Mouse (Mus musculus): ENCODE data around the gene Pkp4. TPM values are rescaled to one million over a fixed set of nuclear protein-coding genes. Genes with fewer than 3 reads are reported as not detected.
"Not testable (repeated sequence)": the region's sequence is repeated elsewhere in the genome, so short reads cannot be mapped to it uniquely, and the experiment has no call there.

The Pkp4 gene
- polyA plus RNA-seq, 1 experiment from 2014 or later = 11.6 TPM

- DNase-seq (ENCODE audit: low spot score) = no peak
These were observed 178.3 kb downstream of the Pkp4 start for GRCm38 (mm10) chr2:59338926-59339325.

- peak; percentile 11 for DNase-seq (ENCODE audit: low spot score)
These were observed 179.3 kb downstream of the Pkp4 start for GRCm38 (mm10) chr2:59339776-59340539.

GRCm38 (mm10) chr2:59340878-59341277 is 180.2 kb downstream of the Pkp4 start:
- DNase-seq (ENCODE audit: low spot score) = no peak

GRCm38 (mm10) chr2:59342591-59343210 is 182.1 kb downstream of the Pkp4 start:
- no peak for DNase-seq (ENCODE audit: low spot score)

- DNase-seq (ENCODE audit: low spot score) = no peak
These were observed 183.2 kb downstream of the Pkp4 start for GRCm38 (mm10) chr2:59343834-59344233.

GRCm38 (mm10) chr2:59344699-59345098 is 184.0 kb downstream of the Pkp4 start:
- DNase-seq (ENCODE audit: low spot score) = no peak

- no peak for DNase-seq (ENCODE audit: low spot score)
These were observed 184.6 kb downstream of the Pkp4 start for GRCm38 (mm10) chr2:59345141-59345839.

- no peak for DNase-seq (ENCODE audit: low spot score)
These were observed 185.8 kb downstream of the Pkp4 start for GRCm38 (mm10) chr2:59346443-59346842.

GRCm38 (mm10) chr2:59348585-59348984 is 187.9 kb downstream of the Pkp4 start:
- no peak for DNase-seq (ENCODE audit: low spot score)

- no peak for DNase-seq (ENCODE audit: low spot score)
These were observed 189.4 kb downstream of the Pkp4 start for GRCm38 (mm10) chr2:59350094-59350493.

GRCm38 (mm10) chr2:59351303-59352099 is 190.9 kb downstream of the Pkp4 start:
- no peak for DNase-seq (ENCODE audit: low spot score)

GRCm38 (mm10) chr2:59353821-59354220 is 193.2 kb downstream of the Pkp4 start:
- peak; percentile 31 for DNase-seq (ENCODE audit: low spot score)

- no peak for DNase-seq (ENCODE audit: low spot score)
These were observed 195.1 kb downstream of the Pkp4 start for GRCm38 (mm10) chr2:59355531-59356289.

- DNase-seq (ENCODE audit: low spot score) = no peak
These were observed 199.2 kb downstream of the Pkp4 start for GRCm38 (mm10) chr2:59359760-59360342.

GRCm38 (mm10) chr2:59361350-59361780 is 200.7 kb downstream of the Pkp4 start:
- DNase-seq (ENCODE audit: low spot score) = no peak

GRCm38 (mm10) chr2:59364156-59364842 is 203.6 kb downstream of the Pkp4 start:
- no peak for DNase-seq (ENCODE audit: low spot score)

- DNase-seq (ENCODE audit: low spot score) = no peak
These were observed 206.5 kb downstream of the Pkp4 start for GRCm38 (mm10) chr2:59367191-59367590.

- DNase-seq (ENCODE audit: low spot score) = no peak
These were observed 212.5 kb downstream of the Pkp4 start for GRCm38 (mm10) chr2:59373113-59373512.

GRCm38 (mm10) chr2:59378096-59378495 is 217.4 kb downstream of the Pkp4 start:
- DNase-seq (ENCODE audit: low spot score) = no peak

- DNase-seq (ENCODE audit: low spot score) = not testable (repeated sequence)
These were observed 218.2 kb downstream of the Pkp4 start for GRCm38 (mm10) chr2:59378861-59379260.

Data from thymus, postnatal 0 days (tissue).